Mouse (Mus musculus) adipocyte (in vitro differentiated cells): ENCODE results near the gene Pdpr.
"Not testable (repeated sequence)": the region's sequence is repeated elsewhere in the genome, so short reads cannot be mapped to it uniquely, and the experiment has no call there.

Experiments
- DNase-seq: peaks from one replicate; pipeline ENCODE4 v3.0.0-alpha.2; 2016; ENCODE audit warnings: low spot score

Pdpr gene

GRCm38 (mm10) chr8:111091706-111092105, 2.7 kb upstream of the Pdpr start:
- peak; percentile 49 for DNase-seq

- not testable (repeated sequence) for DNase-seq
These were observed 2.1 kb upstream of the Pdpr start, which contains the start of gene Clec18a for GRCm38 (mm10) chr8:111092326-111092725. Gene Clec18a, minus strand, starts transcription at chr8:111092426.

DNA sequence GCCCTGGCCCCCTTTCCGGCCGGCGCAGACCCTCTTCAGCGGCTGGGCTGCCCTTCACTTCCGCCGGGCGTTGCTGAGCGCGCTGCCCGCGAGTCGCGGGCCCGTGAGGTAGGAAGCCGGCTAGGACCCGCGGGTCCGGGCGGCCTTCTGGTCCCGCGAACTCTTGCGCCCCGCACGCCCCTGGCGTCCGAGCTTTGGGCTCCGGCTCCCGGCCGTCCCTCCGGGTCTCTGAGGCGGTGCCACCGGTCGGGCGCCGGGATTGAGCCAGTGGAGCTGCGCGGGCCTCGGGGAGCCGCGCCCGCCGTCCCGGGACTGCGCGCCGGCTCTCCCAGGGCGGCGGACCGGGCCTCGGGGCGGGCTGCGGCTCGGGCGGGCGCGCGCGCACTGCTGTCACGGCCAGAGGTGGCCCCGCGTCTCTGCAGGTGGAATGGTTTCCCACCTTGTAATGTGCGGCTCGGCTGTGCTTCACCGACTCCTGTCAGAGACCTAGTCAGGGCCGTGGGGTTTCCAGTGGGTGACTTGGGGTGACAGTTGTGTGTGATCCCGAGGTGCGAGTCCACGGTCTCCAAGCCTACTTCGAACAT, 381 bp downstream of the Pdpr start:
- not testable (repeated sequence) for DNase-seq

- no peak for DNase-seq
These were observed 20.5 kb downstream of the Pdpr start for GRCm38 (mm10) chr8:111114891-111115290.

DNA sequence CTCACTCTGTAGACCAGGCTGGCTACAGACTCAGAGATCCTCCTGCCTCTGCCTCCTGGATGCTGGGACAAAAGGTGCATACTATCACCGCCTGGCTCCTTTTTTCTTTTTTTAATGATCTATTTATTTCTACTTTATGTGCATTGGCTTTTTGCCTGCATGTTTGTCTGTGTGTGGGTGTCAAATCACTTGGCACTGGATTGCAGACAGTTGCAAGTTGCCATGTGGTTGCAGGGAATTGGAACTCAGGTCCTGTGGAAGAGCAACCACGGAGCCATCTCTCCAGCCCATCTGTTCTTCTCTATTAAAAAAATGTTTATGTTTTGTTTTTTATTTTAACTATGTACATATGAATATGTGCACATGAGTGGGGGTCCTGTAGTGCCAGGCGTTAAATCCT, 25.1 kb downstream of the Pdpr start:
- no peak for DNase-seq

GRCm38 (mm10) chr8:111130756-111131155, 36.3 kb downstream of the Pdpr start:
- no peak for DNase-seq

DNA sequence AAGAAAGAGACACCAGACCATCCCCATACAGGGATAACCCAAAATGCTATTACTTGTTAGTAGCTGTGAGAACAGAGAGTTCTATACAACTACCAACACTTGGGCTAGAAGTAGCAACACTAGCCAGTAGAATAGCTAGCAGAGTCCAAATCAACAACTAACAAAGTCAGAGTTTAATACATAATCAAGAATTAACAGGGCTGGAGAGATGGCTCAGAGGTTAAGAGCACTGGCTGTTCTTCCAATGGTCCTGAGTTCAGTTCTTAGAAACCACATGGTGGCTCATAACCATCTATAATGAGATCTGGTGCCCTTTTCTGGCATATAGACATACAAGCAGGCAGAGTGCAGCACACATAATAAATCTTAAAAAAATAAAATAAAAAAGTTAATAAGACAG, 48.1 kb downstream of the Pdpr start:
- no peak for DNase-seq

GRCm38 (mm10) chr8:111144901-111145459, 50.5 kb downstream of the Pdpr start:
- not testable (repeated sequence) for DNase-seq

DNA sequence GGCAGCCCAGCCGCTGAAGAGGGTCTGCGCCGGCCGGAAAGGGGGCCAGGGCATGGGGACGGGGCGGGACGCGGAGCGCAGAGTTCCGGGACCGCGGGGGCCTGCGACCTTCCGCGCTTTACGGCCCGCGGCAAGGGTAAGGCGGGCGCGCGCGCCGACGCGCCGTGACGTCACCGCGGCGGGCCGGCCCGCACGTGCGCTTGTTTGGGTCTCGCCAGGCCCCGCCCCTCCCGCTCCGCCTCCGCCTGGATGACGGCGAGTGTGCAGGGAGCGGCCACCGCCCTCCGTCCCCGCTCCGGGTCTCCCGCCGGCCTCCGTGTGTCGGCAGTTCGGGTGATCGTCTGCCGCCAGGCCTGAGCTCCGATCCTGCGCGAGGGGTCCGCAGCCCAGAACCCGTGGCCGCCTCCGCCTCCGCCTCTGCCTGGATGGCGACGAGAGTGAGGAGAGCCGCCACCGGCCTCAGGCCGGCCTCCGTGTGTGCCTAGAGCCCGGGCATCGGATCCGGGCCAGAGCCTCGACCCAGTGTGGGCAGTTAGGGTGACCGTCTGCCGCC, 51.1 kb downstream of the Pdpr start:
- DNase-seq: peak; percentile 89

DNA sequence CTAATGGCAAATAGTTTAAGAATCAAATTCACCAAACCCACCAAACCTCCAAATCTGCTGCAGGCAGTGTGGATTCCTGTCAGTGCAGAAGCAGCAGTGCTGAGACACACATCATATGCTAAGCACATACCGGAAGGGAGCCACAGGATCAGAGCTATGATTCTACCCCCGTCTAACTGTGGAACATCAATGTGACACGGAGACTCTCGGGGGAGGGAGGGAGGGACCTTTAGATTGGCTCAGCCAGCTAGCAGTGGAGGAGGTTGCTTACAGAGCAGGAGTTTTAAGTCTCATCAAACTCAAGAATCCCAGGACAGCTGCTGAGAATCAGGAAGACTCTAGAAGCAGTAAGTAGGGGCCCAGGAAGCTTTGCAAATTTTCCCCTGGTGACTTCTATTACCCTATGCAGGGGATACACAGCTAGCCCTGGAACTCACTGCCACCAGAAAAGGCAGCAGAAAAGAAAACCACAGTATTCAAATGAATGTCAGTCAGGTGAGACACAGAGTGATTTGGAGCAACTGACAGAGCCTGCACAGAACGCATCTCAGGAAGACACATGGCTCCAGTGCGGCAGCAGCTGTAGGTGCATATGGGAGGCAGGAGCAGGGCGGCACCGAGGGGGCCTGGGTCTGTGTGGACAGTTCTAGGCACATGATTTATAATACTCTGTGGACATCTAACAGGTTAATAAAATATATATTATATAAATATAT, 61.4 kb downstream of the Pdpr start:
- DNase-seq: no peak

- peak; percentile 44 for DNase-seq
These were observed 63.2 kb downstream of the Pdpr start for GRCm38 (mm10) chr8:111157617-111158016.

GRCm38 (mm10) chr8:111171661-111172060, 77.2 kb downstream of the Pdpr start:
- no peak for DNase-seq

GRCm38 (mm10) chr8:111185472-111185947, 91.1 kb downstream of the Pdpr start:
- peak; percentile 95 for DNase-seq
